Mouse (Mus musculus): ENCODE measurements around the gene Rpl19. TPM values are rescaled to one million over a fixed set of nuclear protein-coding genes. Genes with fewer than 3 reads are reported as not detected.

Rpl19 gene
- polyA plus RNA-seq, 1 experiment from 2014 or later = 1,148 TPM

GRCm38 (mm10) chr11:98061441-98061840 lies 34.9 kb downstream of the Rpl19 start:
- Histone ChIP-seq H3K36me3 (ENCODE audit: control insufficient read depth, insufficient read depth, low read length) (no peaks in the 10 kb centered on the region), H3K4me1 (ENCODE audit: control insufficient read depth, insufficient read depth, low read length) (no peaks in the 10 kb centered on the region), H3K9me3 (ENCODE audit: control insufficient read depth, low read length) (no peaks in the 10 kb centered on the region), H3K4me2 (ENCODE audit: low read depth, low read length) (no peak overlapping the region), H3K9ac (ENCODE audit: low read depth, low read length) (no peak overlapping the region), H3K4me3 (ENCODE audit: low read depth, low read length) (no peak overlapping the region), H3K27me3 (replicated peaks; ENCODE audit: control insufficient read depth, insufficient read depth, low read length) (no peaks in the 10 kb centered on the region), H3K27ac (replicated peaks; ENCODE audit: low read depth, low read length) (no peak overlapping the region)
- 83% methylated on average over 3 of the region's 3 CpGs for WGBS
- ATAC-seq (ENCODE audit: low read depth) = no peak
- no peak for DNase-seq (ENCODE audit: low spot score)

- no peak for ATAC-seq (ENCODE audit: low read depth)
- Histone ChIP-seq H3K9ac (ENCODE audit: low read depth, low read length) (no peak overlapping the region), H3K36me3 (ENCODE audit: control insufficient read depth, insufficient read depth, low read length) (no peaks in the 10 kb centered on the region), H3K4me1 (ENCODE audit: control insufficient read depth, insufficient read depth, low read length) (no peaks in the 10 kb centered on the region), H3K4me2 (ENCODE audit: low read depth, low read length) (no peak overlapping the region), H3K4me3 (ENCODE audit: low read depth, low read length) (no peak overlapping the region), H3K9me3 (ENCODE audit: control insufficient read depth, low read length) (peaks cover 4% of the 10 kb centered on the region; the same call in 1 of the 2 replicates), H3K27me3 (replicated peaks; ENCODE audit: control insufficient read depth, insufficient read depth, low read length) (no peaks in the 10 kb centered on the region), H3K27ac (replicated peaks; ENCODE audit: low read depth, low read length) (no peak overlapping the region)
- WGBS = 58% methylated on average over 6 of the region's 6 CpGs
- no peak for DNase-seq (ENCODE audit: low spot score)
These were observed 35.5 kb downstream of the Rpl19 start for GRCm38 (mm10) chr11:98061904-98062562.

GRCm38 (mm10) chr11:98066201-98066600 lies 39.7 kb downstream of the Rpl19 start:
- Histone ChIP-seq H3K27me3 (replicated peaks; ENCODE audit: control insufficient read depth, insufficient read depth, low read length) (no peaks in the 10 kb centered on the region), H3K27ac (replicated peaks; ENCODE audit: low read depth, low read length) (no peak overlapping the region), H3K9ac (ENCODE audit: low read depth, low read length) (no peak overlapping the region), H3K4me2 (ENCODE audit: low read depth, low read length) (no peak overlapping the region), H3K9me3 (ENCODE audit: control insufficient read depth, low read length) (peaks cover 8% of the 10 kb centered on the region; the same call in 1 of the 2 replicates), H3K4me1 (ENCODE audit: control insufficient read depth, insufficient read depth, low read length) (no peaks in the 10 kb centered on the region), H3K36me3 (ENCODE audit: control insufficient read depth, insufficient read depth, low read length) (no peaks in the 10 kb centered on the region), H3K4me3 (ENCODE audit: low read depth, low read length) (no peak overlapping the region)
- DNase-seq (ENCODE audit: low spot score) (no peak), ATAC-seq (ENCODE audit: low read depth) (no peak)
- 93% methylated on average over 12 of the region's 12 CpGs for WGBS

- Histone ChIP-seq H3K9ac (ENCODE audit: low read depth, low read length) (no peak overlapping the region), H3K9me3 (ENCODE audit: control insufficient read depth, low read length) (peaks cover 8% of the 10 kb centered on the region; the same call in 1 of the 2 replicates), H3K4me2 (ENCODE audit: low read depth, low read length) (no peak overlapping the region), H3K27ac (replicated peaks; ENCODE audit: low read depth, low read length) (no peak overlapping the region), H3K4me3 (ENCODE audit: low read depth, low read length) (no peak overlapping the region), H3K36me3 (ENCODE audit: control insufficient read depth, insufficient read depth, low read length) (no peaks in the 10 kb centered on the region), H3K27me3 (replicated peaks; ENCODE audit: control insufficient read depth, insufficient read depth, low read length) (no peaks in the 10 kb centered on the region), H3K4me1 (ENCODE audit: control insufficient read depth, insufficient read depth, low read length) (no peaks in the 10 kb centered on the region)
- ATAC-seq (ENCODE audit: low read depth) (no peak), DNase-seq (ENCODE audit: low spot score) (no peak)
- 96% methylated on average over 21 of the region's 21 CpGs for WGBS
These were observed 40.7 kb downstream of the Rpl19 start for GRCm38 (mm10) chr11:98067255-98067654.

- H3K36me3 ChIP-seq (ENCODE audit: control insufficient read depth, insufficient read depth, low read length) = no peaks in the 10 kb centered on the region
- H3K9me3 ChIP-seq (ENCODE audit: control insufficient read depth, low read length) = no peaks in the 10 kb centered on the region
- H3K27ac ChIP-seq (replicated peaks; ENCODE audit: low read depth, low read length) = no peak overlapping the region
- WGBS = 94% methylated on average over 4 of the region's 4 CpGs
- H3K4me3 ChIP-seq (ENCODE audit: low read depth, low read length) = no peak overlapping the region
- H3K4me2 ChIP-seq (ENCODE audit: low read depth, low read length) = no peak overlapping the region
- H3K4me1 ChIP-seq (ENCODE audit: control insufficient read depth, insufficient read depth, low read length) = no peaks in the 10 kb centered on the region
- no peaks in the 10 kb centered on the region for H3K27me3 ChIP-seq (replicated peaks; ENCODE audit: control insufficient read depth, insufficient read depth, low read length)
- no peak for DNase-seq (ENCODE audit: low spot score)
- no peak overlapping the region for H3K9ac ChIP-seq (ENCODE audit: low read depth, low read length)
- ATAC-seq (ENCODE audit: low read depth) = no peak
These were observed 46.9 kb downstream of the Rpl19 start for GRCm38 (mm10) chr11:98073442-98073841.

GRCm38 (mm10) chr11:98075195-98075808 lies 48.8 kb downstream of the Rpl19 start:
- ATAC-seq (ENCODE audit: low read depth) = peak; percentile 63; the same call in 1 of the 2 replicates
- no peak overlapping the region for H3K4me3 ChIP-seq (ENCODE audit: low read depth, low read length)
- WGBS = 17% methylated on average over 13 of the region's 13 CpGs
- H3K36me3 ChIP-seq (ENCODE audit: control insufficient read depth, insufficient read depth, low read length) = no peaks in the 10 kb centered on the region
- H3K27me3 ChIP-seq (replicated peaks; ENCODE audit: control insufficient read depth, insufficient read depth, low read length) = no peaks in the 10 kb centered on the region
- H3K9ac ChIP-seq (ENCODE audit: low read depth, low read length) = no peak overlapping the region
- H3K4me2 ChIP-seq (ENCODE audit: low read depth, low read length) = no peak overlapping the region
- no peak overlapping the region for H3K27ac ChIP-seq (replicated peaks; ENCODE audit: low read depth, low read length)
- peak; percentile 81 for DNase-seq (ENCODE audit: low spot score)
- H3K9me3 ChIP-seq (ENCODE audit: control insufficient read depth, low read length) = no peaks in the 10 kb centered on the region
- H3K4me1 ChIP-seq (ENCODE audit: control insufficient read depth, insufficient read depth, low read length) = no peaks in the 10 kb centered on the region

GRCm38 (mm10) chr11:98077086-98077485 lies 50.6 kb downstream of the Rpl19 start:
- Histone ChIP-seq H3K36me3 (ENCODE audit: control insufficient read depth, insufficient read depth, low read length) (no peaks in the 10 kb centered on the region), H3K4me3 (ENCODE audit: low read depth, low read length) (no peak overlapping the region), H3K4me2 (ENCODE audit: low read depth, low read length) (no peak overlapping the region), H3K27me3 (replicated peaks; ENCODE audit: control insufficient read depth, insufficient read depth, low read length) (no peaks in the 10 kb centered on the region), H3K9ac (ENCODE audit: low read depth, low read length) (no peak overlapping the region), H3K9me3 (ENCODE audit: control insufficient read depth, low read length) (no peaks in the 10 kb centered on the region), H3K4me1 (ENCODE audit: control insufficient read depth, insufficient read depth, low read length) (no peaks in the 10 kb centered on the region), H3K27ac (replicated peaks; ENCODE audit: low read depth, low read length) (no peak overlapping the region)
- WGBS = 74% methylated on average over 8 of the region's 8 CpGs
- ATAC-seq (ENCODE audit: low read depth) = no peak
- DNase-seq (ENCODE audit: low spot score) = no peak

Data from embryonic facial prominence, embryonic 14.5 days (tissue).